Mouse (Mus musculus): ENCODE results near the gene Hmcn1. TPM values are rescaled to one million over a fixed set of nuclear protein-coding genes. Genes with fewer than 3 reads are reported as not detected.
A peak's percentile ranks its signal among the peaks of the same experiment; 100 is the strongest.

The Hmcn1 gene
- total and polyA plus RNA-seq, 2 experiments from 2014 or later: 1.2 to 2.5 TPM

- H3K36me3 ChIP-seq (ENCODE audit: insufficient read depth, low read length): no peaks in the 10 kb centered on the region
- ATAC-seq (ENCODE audit: low FRiP score) (no peak), DNase-seq (ENCODE audit: low spot score) (no peak)
- 94% methylated on average over 8 of the region's 8 CpGs for WGBS
- H3K4me3 ChIP-seq (ENCODE audit: low read depth, low read length): no peak overlapping the region
- no peaks in the 10 kb centered on the region for H3K4me1 ChIP-seq (ENCODE audit: insufficient read depth, low read length)
- no peak for TF ChIP-seq CTCF (IDR thresholded peaks at IDR 0.05)
- H3K4me2 ChIP-seq (ENCODE audit: low read depth, low read length, poor library complexity, severe bottlenecking): no peak overlapping the region
- no peak overlapping the region for H3K27ac ChIP-seq (ENCODE audit: low read depth, low read length)
- no peak overlapping the region for H3K9ac ChIP-seq (replicated peaks; ENCODE audit: low read length, poor library complexity, severe bottlenecking)
- no peaks in the 10 kb centered on the region for H3K27me3 ChIP-seq (ENCODE audit: insufficient read depth, low read length)
- no peaks in the 10 kb centered on the region for H3K9me3 ChIP-seq (ENCODE audit: low read length)
Observed at GRCm38 (mm10) chr1:150573407-150573806, 419.8 kb downstream of the Hmcn1 start.

GRCm38 (mm10) chr1:150570562-150571156 is 422.6 kb downstream of the Hmcn1 start:
- 9% methylated on average over 4 of the region's 4 CpGs for WGBS
- ATAC-seq (ENCODE audit: low FRiP score): no peak

GRCm38 (mm10) chr1:150569820-150570543 is 423.3 kb downstream of the Hmcn1 start:
- ATAC-seq (ENCODE audit: low FRiP score) (no peak), DNase-seq (ENCODE audit: low spot score) (no peak)
- no peak overlapping the region for H3K4me3 ChIP-seq (ENCODE audit: low read depth, low read length)
- H3K9ac ChIP-seq (replicated peaks; ENCODE audit: low read length, poor library complexity, severe bottlenecking): no peak overlapping the region
- TF ChIP-seq CTCF (IDR thresholded peaks at IDR 0.05): no peak
- no peaks in the 10 kb centered on the region for H3K36me3 ChIP-seq (ENCODE audit: insufficient read depth, low read length)
- no peaks in the 10 kb centered on the region for H3K27me3 ChIP-seq (ENCODE audit: insufficient read depth, low read length)
- H3K4me1 ChIP-seq (ENCODE audit: insufficient read depth, low read length): no peaks in the 10 kb centered on the region
- H3K4me2 ChIP-seq (ENCODE audit: low read depth, low read length, poor library complexity, severe bottlenecking): no peak overlapping the region
- H3K27ac ChIP-seq (ENCODE audit: low read depth, low read length): no peak overlapping the region
- no peaks in the 10 kb centered on the region for H3K9me3 ChIP-seq (ENCODE audit: low read length)
- 57% methylated on average over 5 of the region's 5 CpGs for WGBS

More at GRCm38 (mm10) chr1:150570562-150571156, 422.6 kb downstream of the Hmcn1 start:
- Histone ChIP-seq H3K36me3 (ENCODE audit: insufficient read depth, low read length) (no peaks in the 10 kb centered on the region), H3K4me2 (ENCODE audit: low read depth, low read length, poor library complexity, severe bottlenecking) (no peak overlapping the region), H3K27me3 (ENCODE audit: insufficient read depth, low read length) (no peaks in the 10 kb centered on the region), H3K4me1 (ENCODE audit: insufficient read depth, low read length) (no peaks in the 10 kb centered on the region), H3K4me3 (ENCODE audit: low read depth, low read length) (no peak overlapping the region), H3K9me3 (ENCODE audit: low read length) (no peaks in the 10 kb centered on the region), H3K9ac (replicated peaks; ENCODE audit: low read length, poor library complexity, severe bottlenecking) (no peak overlapping the region), H3K27ac (ENCODE audit: low read depth, low read length) (no peak overlapping the region)
- no peak for TF ChIP-seq CTCF (IDR thresholded peaks at IDR 0.05)
- peak; percentile 27 for DNase-seq (ENCODE audit: low spot score)

- no peak for ATAC-seq (ENCODE audit: low FRiP score)
- DNase-seq (ENCODE audit: low spot score): no peak
- TF ChIP-seq CTCF (IDR thresholded peaks at IDR 0.05): no peak
- Histone ChIP-seq H3K27me3 (ENCODE audit: insufficient read depth, low read length) (no peaks in the 10 kb centered on the region), H3K9ac (replicated peaks; ENCODE audit: low read length, poor library complexity, severe bottlenecking) (no peak overlapping the region), H3K4me3 (ENCODE audit: low read depth, low read length) (no peak overlapping the region), H3K9me3 (ENCODE audit: low read length) (no peaks in the 10 kb centered on the region), H3K27ac (ENCODE audit: low read depth, low read length) (no peak overlapping the region), H3K4me2 (ENCODE audit: low read depth, low read length, poor library complexity, severe bottlenecking) (no peak overlapping the region), H3K4me1 (ENCODE audit: insufficient read depth, low read length) (no peaks in the 10 kb centered on the region), H3K36me3 (ENCODE audit: insufficient read depth, low read length) (no peaks in the 10 kb centered on the region)
- 70% methylated on average over 4 of the region's 4 CpGs for WGBS
Observed at GRCm38 (mm10) chr1:150566287-150566686, 426.9 kb downstream of the Hmcn1 start.

- 81% methylated on average over 3 of the region's 3 CpGs for WGBS
- DNase-seq (ENCODE audit: low spot score) (no peak), ATAC-seq (ENCODE audit: low FRiP score) (no peak)
- H3K27ac ChIP-seq (ENCODE audit: low read depth, low read length): no peak overlapping the region
- no peak overlapping the region for H3K4me3 ChIP-seq (ENCODE audit: low read depth, low read length)
- no peak overlapping the region for H3K4me2 ChIP-seq (ENCODE audit: low read depth, low read length, poor library complexity, severe bottlenecking)
- no peaks in the 10 kb centered on the region for H3K4me1 ChIP-seq (ENCODE audit: insufficient read depth, low read length)
- H3K27me3 ChIP-seq (ENCODE audit: insufficient read depth, low read length): no peaks in the 10 kb centered on the region
- no peak overlapping the region for H3K9ac ChIP-seq (replicated peaks; ENCODE audit: low read length, poor library complexity, severe bottlenecking)
- no peak for TF ChIP-seq CTCF (IDR thresholded peaks at IDR 0.05)
- no peaks in the 10 kb centered on the region for H3K9me3 ChIP-seq (ENCODE audit: low read length)
- no peaks in the 10 kb centered on the region for H3K36me3 ChIP-seq (ENCODE audit: insufficient read depth, low read length)
Observed at GRCm38 (mm10) chr1:150556621-150557020, 436.6 kb downstream of the Hmcn1 start.

GRCm38 (mm10) chr1:150551390-150551789 is 441.8 kb downstream of the Hmcn1 start:
- Histone ChIP-seq H3K9ac (replicated peaks; ENCODE audit: low read length, poor library complexity, severe bottlenecking) (no peak overlapping the region), H3K36me3 (ENCODE audit: insufficient read depth, low read length) (no peaks in the 10 kb centered on the region), H3K27me3 (ENCODE audit: insufficient read depth, low read length) (no peaks in the 10 kb centered on the region), H3K9me3 (ENCODE audit: low read length) (no peaks in the 10 kb centered on the region), H3K4me2 (ENCODE audit: low read depth, low read length, poor library complexity, severe bottlenecking) (no peak overlapping the region), H3K4me3 (ENCODE audit: low read depth, low read length) (no peak overlapping the region), H3K27ac (ENCODE audit: low read depth, low read length) (no peak overlapping the region), H3K4me1 (ENCODE audit: insufficient read depth, low read length) (no peaks in the 10 kb centered on the region)
- no peak for TF ChIP-seq CTCF (IDR thresholded peaks at IDR 0.05)
- 93% methylated on average over 1 of the region's 1 CpGs for WGBS
- ATAC-seq (ENCODE audit: low FRiP score): no peak
- DNase-seq (ENCODE audit: low spot score): no peak
